Mouse (Mus musculus) myocyte (in vitro differentiated cells): ENCODE data around the gene Tenm4.

Source experiments
- E2F4 ChIP-seq: IDR thresholded peaks from one replicate; pipeline ENCODE4 v1.6.1; 2011; ENCODE audit warnings: mild to moderate bottlenecking, control low read depth, moderate library complexity; ENCODE audit not compliant: insufficient read depth
- MAX ChIP-seq: IDR thresholded peaks from one replicate; pipeline ENCODE4 v1.6.1; 2011; ENCODE audit warnings: low read depth, mild to moderate bottlenecking, control low read depth
- POLR2A ChIP-seq: IDR thresholded peaks from one replicate; pipeline ENCODE4 v1.6.1; 2011; ENCODE audit warnings: low read depth, mild to moderate bottlenecking, control low read depth, moderate library complexity; ENCODE audit not compliant: insufficient read length
- POLR2AphosphoS2 ChIP-seq: IDR thresholded peaks from one replicate; pipeline ENCODE4 v1.6.1; 2011; ENCODE audit warnings: low read depth, control low read depth; ENCODE audit not compliant: insufficient read length
- TCF3 ChIP-seq: IDR thresholded peaks from one replicate; pipeline ENCODE4 v1.6.1; 2011; ENCODE audit warnings: low read depth, control low read depth; ENCODE audit not compliant: insufficient read length

DNA sequence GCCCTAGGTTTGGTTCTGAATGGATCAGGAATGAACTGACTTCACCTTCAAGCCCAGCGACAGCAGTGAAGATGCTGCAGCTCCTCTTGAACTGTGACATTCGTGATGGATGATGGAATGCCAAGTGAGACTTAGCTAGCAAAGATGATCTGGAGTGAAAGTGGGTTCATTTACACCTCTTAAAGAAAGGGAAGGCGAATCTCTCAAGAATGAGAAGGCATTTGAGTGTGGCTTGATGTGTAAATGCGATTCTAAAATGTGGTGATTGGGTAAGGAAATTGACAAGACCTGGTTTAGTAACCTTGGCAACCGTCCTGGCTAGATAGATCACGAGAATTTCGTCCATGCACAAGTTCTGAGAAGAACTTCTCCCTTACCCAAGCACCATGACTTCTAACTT, 321.6 kb downstream of the Tenm4 start:
- TF ChIP-seq TCF3: no peak
- TF ChIP-seq POLR2A: no peak
- TF ChIP-seq MAX: no peak
- TF ChIP-seq POLR2AphosphoS2: no peak
- no peak for TF ChIP-seq E2F4
